Mouse (Mus musculus) ES-E14 (cell line): Measurements from ENCODE around the gene Wnt11. TPM values are rescaled to one million over a fixed set of nuclear protein-coding genes. Genes with fewer than 3 reads are reported as not detected.

Experiments
- DNase-seq: peaks from one replicate; pipeline ENCODE4 v3.0.0-alpha.2; 2013; ENCODE audit warnings: low read depth, low spot score
- H3K27ac ChIP-seq: 2 replicates; pipeline ENCODE4 v1.5.1; 2012; ENCODE audit warnings: low read depth, mild to moderate bottlenecking, low read length, moderate library complexity, mixed read lengths; ENCODE audit not compliant: poor library complexity, insufficient read depth, severe bottlenecking
- H3K36me3 ChIP-seq: 2 replicates; pipeline ENCODE4 v1.6.1; 2012; ENCODE audit warnings: mild to moderate bottlenecking, low read length, moderate library complexity, mixed read lengths; ENCODE audit not compliant: control insufficient read depth, poor library complexity, insufficient read depth, severe bottlenecking
- H3K4me1 ChIP-seq, 2 experiments: fragments of 150-350 bp in 1 of 2; sonication (generic) in 1 of 2; 2 replicates each; pipeline ENCODE4 v1.6.1; 2012; ENCODE audit warnings: low read length in 2 of 2, mild to moderate bottlenecking in 1 of 2, mixed read lengths in 1 of 2; ENCODE audit not compliant: control insufficient read depth in 2 of 2, insufficient read depth in 2 of 2, poor library complexity in 1 of 2
- H3K4me3 ChIP-seq, 2 experiments: fragments of 150-350 bp in 1 of 2; sonication (generic) in 1 of 2; 2 replicates each; pipeline ENCODE4 v1.5.1; 2012; ENCODE audit warnings: low read length in 2 of 2, low read depth in 1 of 2, mild to moderate bottlenecking in 1 of 2, mixed read lengths in 1 of 2; ENCODE audit not compliant: insufficient read depth in 1 of 2, poor library complexity in 1 of 2, severe bottlenecking in 1 of 2
- H3K9ac ChIP-seq: 2 replicates; pipeline ENCODE4 v1.6.1; 2012; ENCODE audit warnings: low read depth, mild to moderate bottlenecking, low read length, mixed read lengths; ENCODE audit not compliant: poor library complexity, insufficient read depth, severe bottlenecking
- H3K9me3 ChIP-seq: fragments of 150-350 bp; sonication (generic); 2 replicates; pipeline ENCODE4 v1.6.1; 2012; ENCODE audit warnings: low read depth, mild to moderate bottlenecking, low read length; ENCODE audit not compliant: control insufficient read depth, insufficient read depth
- CHD2 ChIP-seq: IDR thresholded peaks from 2 replicates; pipeline ENCODE4 v1.6.1; 2014; ENCODE audit warnings: mild to moderate bottlenecking, low read depth, low read length, inconsistent platforms
- HCFC1 ChIP-seq: IDR thresholded peaks from 2 replicates; pipeline ENCODE4 v1.6.1; 2012; ENCODE audit warnings: low read length, inconsistent platforms, borderline replicate concordance; ENCODE audit not compliant: insufficient read depth
- MAFK ChIP-seq: IDR thresholded peaks from 2 replicates; pipeline ENCODE4 v1.6.1; 2014; ENCODE audit warnings: mild to moderate bottlenecking, low read depth, low read length, inconsistent platforms; ENCODE audit not compliant: insufficient read depth
- ZC3H11A ChIP-seq: IDR thresholded peaks from 2 replicates; pipeline ENCODE4 v1.6.1; 2012; ENCODE audit warnings: low read depth, mild to moderate bottlenecking, inconsistent platforms, low read length, borderline replicate concordance
- ZNF384 ChIP-seq: IDR thresholded peaks from 2 replicates; pipeline ENCODE4 v1.6.1; 2012; ENCODE audit warnings: low read depth, low read length, inconsistent platforms
- in situ Hi-C, 2 experiments: fragments of 600-800 bp; cut with MboI; formaldehyde crosslinking; loops; one replicate each; pipeline ENCODE4 v1.15.1; 2025; ENCODE audit warnings: low sequenced_read_pairs in 2 of 2, inconsistent platforms in 1 of 2; ENCODE audit not compliant: unreplicated experiment in 2 of 2
- total RNA-seq: library from RNA; depleted of rRNA; stranded (reverse); fragments of 300-350 nt; gene quantifications from 2 replicates; pipeline ENCODE4 v1.2.3, GENCODE M21; 2012

Gene Wnt11
- total RNA-seq, 1 experiment = 3.5 TPM

GRCm38 (mm10) chr7:98806961-98807360 is 28.0 kb upstream of the Wnt11 start:
- no peaks in the 10 kb centered on the region for H3K36me3 ChIP-seq
- H3K27ac ChIP-seq = no peak overlapping the region
- DNase-seq = no peak
- H3K9ac ChIP-seq = no peak overlapping the region
- no peaks in the 10 kb centered on the region for H3K9me3 ChIP-seq
- no peaks in the 10 kb centered on the region for H3K4me1 ChIP-seq
- TF ChIP-seq ZC3H11A (no peak), HCFC1 (no peak), CHD2 (no peak), ZNF384 (no peak), MAFK (no peak)
- in situ Hi-C loops = no loop called here
- no peak overlapping the region for H3K4me3 ChIP-seq

- H3K4me3 ChIP-seq = no peak overlapping the region
- no peaks in the 10 kb centered on the region for H3K9me3 ChIP-seq
- no peak for DNase-seq
- H3K27ac ChIP-seq = no peak overlapping the region
- H3K4me1 ChIP-seq = peaks cover 0 to 4% of the 10 kb centered on the region in 2 experiments; a peak in 1 of 4 replicates
- H3K36me3 ChIP-seq = no peaks in the 10 kb centered on the region
- in situ Hi-C loops = no loop called here
- TF ChIP-seq ZC3H11A = no peak
- no peak for TF ChIP-seq HCFC1
- no peak for TF ChIP-seq MAFK
- TF ChIP-seq ZNF384 = no peak
- no peak for TF ChIP-seq CHD2
- H3K9ac ChIP-seq = no peak overlapping the region
Measured at GRCm38 (mm10) chr7:98809372-98809771, 25.5 kb upstream of the Wnt11 start.

GRCm38 (mm10) chr7:98810619-98811018 is 24.3 kb upstream of the Wnt11 start:
- DNase-seq = no peak
- Histone ChIP-seq H3K27ac (no peak overlapping the region), H3K9ac (no peak overlapping the region), H3K4me1 (peaks cover 0 to 4% of the 10 kb centered on the region in 2 experiments; a peak in 1 of 4 replicates), H3K36me3 (no peaks in the 10 kb centered on the region), H3K4me3 (no peak overlapping the region), H3K9me3 (no peaks in the 10 kb centered on the region)
- no peak for TF ChIP-seq ZC3H11A
- TF ChIP-seq CHD2 = no peak
- no peak for TF ChIP-seq ZNF384
- TF ChIP-seq MAFK = no peak
- TF ChIP-seq HCFC1 = no peak
- in situ Hi-C loops = no loop called here

GRCm38 (mm10) chr7:98820501-98820900 is 14.4 kb upstream of the Wnt11 start:
- H3K9me3 ChIP-seq = no peaks in the 10 kb centered on the region
- H3K36me3 ChIP-seq = no peaks in the 10 kb centered on the region
- no peak overlapping the region for H3K27ac ChIP-seq
- in situ Hi-C loops = no loop called here
- TF ChIP-seq ZNF384 = no peak
- TF ChIP-seq MAFK = no peak
- TF ChIP-seq HCFC1 = no peak
- no peak for TF ChIP-seq CHD2
- no peak for TF ChIP-seq ZC3H11A
- no peak for DNase-seq
- H3K4me1 ChIP-seq = peaks cover 0 to 9% of the 10 kb centered on the region in 2 experiments; a peak in 1 of 4 replicates
- no peak overlapping the region for H3K9ac ChIP-seq
- no peak overlapping the region for H3K4me3 ChIP-seq

GRCm38 (mm10) chr7:98822881-98823280 is 12.0 kb upstream of the Wnt11 start:
- in situ Hi-C loops = no loop called here
- no peaks in the 10 kb centered on the region for H3K36me3 ChIP-seq
- no peak for DNase-seq
- no peak overlapping the region for H3K9ac ChIP-seq
- peaks cover 0 to 10% of the 10 kb centered on the region in 2 experiments; a peak in 1 of 4 replicates for H3K4me1 ChIP-seq
- no peak for TF ChIP-seq MAFK
- TF ChIP-seq CHD2 = no peak
- no peak for TF ChIP-seq ZC3H11A
- no peak for TF ChIP-seq HCFC1
- no peak for TF ChIP-seq ZNF384
- H3K9me3 ChIP-seq = no peaks in the 10 kb centered on the region
- H3K4me3 ChIP-seq = no peak overlapping the region
- H3K27ac ChIP-seq = no peak overlapping the region
